Mouse (Mus musculus) forebrain, postnatal 0 days (tissue): Measurements from ENCODE around the gene Kcnk3. TPM values are rescaled to one million over a fixed set of nuclear protein-coding genes. Genes with fewer than 3 reads are reported as not detected.

Source experiments
- ATAC-seq: fragments of 200-750 bp; cut with Nextera tagmentation; 2 replicates; pipeline ENCODE4 v1.8.0; 2017; ENCODE audit warnings: mild to moderate bottlenecking, moderate library complexity
- DNase-seq: peaks from one replicate; pipeline ENCODE4 v3.0.0-alpha.2; 2015
- H3K27ac ChIP-seq: fragments of 300-500 bp; sonication (generic); 2 replicates; pipeline ENCODE4 v1.5.1; 2014; ENCODE audit warnings: low read depth, mild to moderate bottlenecking, antibody characterized with exemption, low read length, moderate library complexity, mixed read lengths
- H3K27me3 ChIP-seq: fragments of 300-500 bp; sonication (generic); 2 replicates; pipeline ENCODE4 v1.6.1; 2014; ENCODE audit warnings: mild to moderate bottlenecking, low read length, mixed read lengths; ENCODE audit not compliant: insufficient read depth
- H3K36me3 ChIP-seq: fragments of 300-500 bp; sonication (generic); 2 replicates; pipeline ENCODE4 v1.6.1; 2014; ENCODE audit warnings: mild to moderate bottlenecking, moderate library complexity; ENCODE audit not compliant: insufficient read depth
- H3K4me1 ChIP-seq: fragments of 300-500 bp; sonication (generic); 2 replicates; pipeline ENCODE4 v1.6.1; 2014; ENCODE audit warnings: antibody characterized with exemption; ENCODE audit not compliant: insufficient read depth
- H3K4me2 ChIP-seq: fragments of 300-500 bp; sonication (generic); 2 replicates; pipeline ENCODE4 v1.6.1; 2014; ENCODE audit warnings: low read depth, mild to moderate bottlenecking, moderate library complexity
- H3K4me3 ChIP-seq: fragments of 300-500 bp; sonication (generic); 2 replicates; pipeline ENCODE4 v1.5.1; 2014; ENCODE audit warnings: low read depth, low read length, mixed read lengths
- H3K9ac ChIP-seq: fragments of 300-500 bp; sonication (generic); 2 replicates; pipeline ENCODE4 v1.6.1; 2014; ENCODE audit warnings: mild to moderate bottlenecking
- H3K9me3 ChIP-seq: fragments of 300-500 bp; sonication (generic); 2 replicates; pipeline ENCODE4 v1.6.1; 2016; ENCODE audit warnings: low read length
- CTCF ChIP-seq: sonication (generic); IDR thresholded peaks from 2 replicates; pipeline ENCODE4 v1.5.1; 2016; ENCODE audit warnings: antibody characterized with exemption, control low read depth, low read depth
- WGBS: fragments of 180-500 bp; shearing (Covaris S2); extraction: QIAGEN DNeasy Blood & Tissue Kit; methylation state at CpG from one replicate; pipeline ENCODE4 v1.1.7; 2014; 5-methylcytosine and 5-hydroxymethylcytosine counted together
- polyA plus RNA-seq: library from polyadenylated mRNA; unstranded; fragments of >200 nt; fragmentation: Nextera tagmentation; extraction: Ambion mirVana; gene quantifications from 2 replicates; pipeline ENCODE4 v1.2.1, GENCODE M21; 2015
- total RNA-seq: library from RNA; depleted of rRNA; stranded (reverse); fragments of >200 nt; gene quantifications from 2 replicates; pipeline ENCODE4 v1.2.3, GENCODE M21; 2014

The Kcnk3 gene
- total and polyA plus RNA-seq, 2 experiments from 2014 or later: 7.0 to 13.1 TPM

DNA sequence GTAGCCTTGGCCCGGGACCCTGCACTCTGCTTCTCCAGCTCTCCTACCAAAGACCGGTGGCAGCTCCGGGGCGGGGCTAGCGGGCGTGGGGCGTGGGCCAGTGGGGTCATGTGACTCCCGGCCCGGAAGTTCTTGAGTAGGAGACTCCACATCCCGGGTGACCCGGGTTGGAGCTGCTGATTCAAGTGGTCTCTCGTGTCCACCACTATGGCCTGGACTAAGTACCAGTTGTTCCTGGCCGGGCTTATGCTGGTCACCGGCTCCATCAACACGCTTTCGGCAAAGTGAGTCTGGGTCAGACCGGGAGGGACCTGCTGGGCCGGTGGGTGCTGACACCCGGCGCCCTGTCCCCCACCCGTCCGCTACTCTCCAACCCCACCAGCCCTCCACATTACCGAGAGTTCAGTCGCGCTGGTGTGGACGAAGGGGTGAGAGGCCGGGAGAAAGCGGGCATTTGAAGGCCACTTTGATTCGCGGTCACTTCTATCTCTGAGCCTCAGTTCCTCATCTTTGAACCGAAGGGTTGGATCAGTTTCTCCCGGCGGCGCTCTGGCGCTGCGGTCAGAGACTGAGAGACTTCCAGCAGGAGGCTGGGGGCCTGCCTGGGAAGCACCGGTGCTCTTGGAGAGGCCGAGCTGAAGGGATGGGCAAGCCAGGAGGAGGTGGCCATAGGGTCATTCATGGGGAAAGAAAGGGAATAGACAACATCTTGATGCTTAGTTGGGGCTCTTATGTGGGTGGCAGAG, 60.0 kb downstream of the Kcnk3 start, which contains the start of gene Slc35f6:
TSS of gene Slc35f6 (plus strand) at position 119 of the 746 bp plus-strand sequence.
- no peaks in the 10 kb centered on the region for H3K9me3 ChIP-seq
- peak within 1 kb of the TSS; percentile 89 for H3K4me2 ChIP-seq
- H3K4me1 ChIP-seq: peaks cover 4% of the 10 kb centered on the region; the same call in 1 of the 2 replicates
- ATAC-seq (peak; percentile 97), DNase-seq (peak; percentile 88)
- WGBS: 2% methylated on average over 38 of the region's 38 CpGs
- peak within 1 kb of the TSS; percentile 66 for H3K9ac ChIP-seq
- TF ChIP-seq CTCF: no peak
- H3K27me3 ChIP-seq: no peaks in the 10 kb centered on the region
- H3K4me3 ChIP-seq: peak within 1 kb of the TSS; percentile 76
- peaks cover 13% of the 10 kb centered on the region; the same call in 1 of the 2 replicates for H3K36me3 ChIP-seq
- H3K27ac ChIP-seq: peak within 1 kb of the TSS; percentile 67

DNA sequence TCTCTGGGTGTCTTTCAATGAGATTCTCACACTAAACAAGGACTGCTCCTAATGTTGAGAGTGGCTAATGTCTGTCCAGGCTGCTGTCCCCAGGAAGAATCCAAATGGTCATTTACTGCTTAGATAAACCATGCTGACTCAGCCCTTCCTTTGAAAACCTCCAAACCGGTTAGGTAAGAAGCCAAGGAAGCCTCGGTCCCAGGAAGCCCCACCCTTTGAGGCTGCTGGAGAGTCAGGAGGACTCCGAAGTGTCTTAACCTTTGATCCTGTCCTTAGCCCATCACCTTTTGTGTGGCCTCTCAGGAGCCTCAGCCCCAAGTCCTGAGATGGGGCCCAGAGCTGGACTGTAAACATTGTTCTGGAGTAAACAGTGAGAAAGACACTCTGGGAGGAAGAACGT, 61.6 kb downstream of the Kcnk3 start:
- no peak for TF ChIP-seq CTCF

DNA sequence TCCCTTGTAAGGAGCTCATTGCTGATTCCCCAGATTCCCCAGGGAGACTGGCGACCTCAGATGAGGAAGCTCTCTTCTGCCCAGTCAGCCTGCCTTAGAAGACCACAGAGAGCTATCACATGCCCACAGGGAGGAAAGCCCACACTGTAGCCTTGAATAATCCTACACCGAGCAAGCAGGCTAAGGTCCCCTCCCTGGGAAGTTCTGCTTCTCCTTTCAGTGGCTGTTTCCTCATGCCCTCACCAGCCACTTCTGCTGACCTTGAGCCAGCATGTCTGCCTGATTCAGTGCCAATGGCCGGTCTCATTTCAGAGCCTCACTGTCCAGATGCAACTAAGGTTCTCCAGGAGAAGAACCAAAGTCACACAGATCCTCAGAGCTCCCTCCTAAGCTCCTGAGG, 62.8 kb downstream of the Kcnk3 start:
- no peak for TF ChIP-seq CTCF
- Histone ChIP-seq H3K27me3 (no peaks in the 10 kb centered on the region), H3K4me1 (peaks cover 4% of the 10 kb centered on the region; the same call in 1 of the 2 replicates), H3K36me3 (peaks cover 31% of the 10 kb centered on the region), H3K9ac (no peak overlapping the region), H3K27ac (no peak overlapping the region), H3K9me3 (no peaks in the 10 kb centered on the region), H3K4me3 (no peak overlapping the region), H3K4me2 (no peak overlapping the region)
- WGBS: 91% methylated on average over 3 of the region's 3 CpGs
- DNase-seq (no peak), ATAC-seq (no peak)

More for the DNA sequence above, 61.6 kb downstream of the Kcnk3 start:
- H3K9ac ChIP-seq: no peak overlapping the region
- no peaks in the 10 kb centered on the region for H3K27me3 ChIP-seq
- no peak overlapping the region for H3K4me3 ChIP-seq
- peaks cover 4% of the 10 kb centered on the region; the same call in 1 of the 2 replicates for H3K4me1 ChIP-seq
- peaks cover 19% of the 10 kb centered on the region; the same call in 1 of the 2 replicates for H3K36me3 ChIP-seq
- WGBS: 88% methylated on average over 4 of the region's 4 CpGs
- no peaks in the 10 kb centered on the region for H3K9me3 ChIP-seq
- no peak for DNase-seq
- no peak overlapping the region for H3K4me2 ChIP-seq
- no peak overlapping the region for H3K27ac ChIP-seq
- ATAC-seq: no peak

DNA sequence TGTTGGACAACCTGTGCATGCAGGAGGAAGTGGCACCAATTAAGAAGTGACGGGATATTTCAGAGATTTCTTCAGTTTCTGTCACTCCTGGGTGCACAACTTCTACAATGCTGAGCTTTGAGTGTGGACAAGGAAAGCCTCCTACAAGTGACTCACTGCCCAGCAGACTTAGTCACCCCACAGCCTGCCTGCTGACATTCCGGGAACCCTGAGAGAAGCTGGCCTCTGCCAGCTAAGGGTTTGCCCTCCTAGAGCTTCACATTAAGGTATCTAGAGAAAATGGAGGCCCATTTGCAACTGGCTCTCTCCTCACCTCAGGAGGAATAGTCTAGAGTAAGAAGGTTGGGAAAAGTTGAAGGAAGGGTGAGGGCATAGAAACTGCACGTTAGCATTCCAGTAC, 63.6 kb downstream of the Kcnk3 start:
- 91% methylated on average over 3 of the region's 3 CpGs for WGBS
- Histone ChIP-seq H3K27me3 (no peaks in the 10 kb centered on the region), H3K9ac (no peak overlapping the region), H3K4me3 (no peak overlapping the region), H3K36me3 (peaks cover 38% of the 10 kb centered on the region), H3K27ac (no peak overlapping the region), H3K4me2 (no peak overlapping the region), H3K4me1 (peaks cover 4% of the 10 kb centered on the region; the same call in 1 of the 2 replicates), H3K9me3 (no peaks in the 10 kb centered on the region)
- ATAC-seq (no peak), DNase-seq (no peak)
- no peak for TF ChIP-seq CTCF

DNA sequence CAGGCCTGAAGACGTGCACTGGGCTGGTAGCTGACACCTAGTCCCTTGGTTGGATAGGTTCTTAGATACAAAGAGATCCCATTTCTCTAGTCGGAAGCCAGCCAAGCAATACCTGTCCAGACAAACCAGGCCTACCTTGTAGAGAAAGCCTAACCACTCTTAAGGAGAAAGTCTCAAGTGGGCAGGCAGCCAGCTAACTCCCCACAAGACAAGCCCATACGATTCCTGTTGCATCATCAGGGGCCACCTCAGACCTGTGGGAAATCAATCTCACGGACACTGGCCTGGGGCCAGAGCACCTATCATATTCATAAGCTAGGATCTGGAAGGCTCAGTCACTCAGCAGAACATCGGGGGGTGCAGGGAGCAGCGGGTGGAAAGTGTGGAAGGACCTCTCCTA, 65.3 kb downstream of the Kcnk3 start:
- no peak for DNase-seq
- Histone ChIP-seq H3K4me1 (no peaks in the 10 kb centered on the region; the same call in 1 of the 2 replicates), H3K27ac (no peak overlapping the region), H3K36me3 (peaks cover 45% of the 10 kb centered on the region), H3K9me3 (no peaks in the 10 kb centered on the region), H3K4me3 (no peak overlapping the region), H3K4me2 (no peak overlapping the region), H3K9ac (no peak overlapping the region), H3K27me3 (no peaks in the 10 kb centered on the region)
- WGBS: 92% methylated on average over 6 of the region's 6 CpGs
- ATAC-seq: no peak
- TF ChIP-seq CTCF: no peak

DNA sequence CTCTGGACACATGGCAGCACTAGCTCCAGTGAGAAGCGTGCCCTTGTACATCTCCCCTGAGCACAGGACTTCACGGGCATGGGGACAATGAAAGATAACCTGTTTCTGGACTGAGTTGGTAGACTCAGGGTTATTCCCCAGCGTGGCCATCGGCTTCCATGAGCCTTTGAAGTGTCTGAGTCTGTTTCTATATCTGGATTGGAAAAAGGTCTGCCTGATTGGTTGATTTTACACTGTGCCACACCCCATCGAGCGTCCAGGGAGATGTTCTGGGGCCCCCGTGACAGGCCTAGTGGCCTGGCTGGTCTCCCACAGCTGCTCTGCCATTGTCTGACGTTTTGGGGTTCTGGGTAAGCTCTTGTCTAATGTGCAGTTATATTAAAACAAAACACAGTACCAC, 67.1 kb downstream of the Kcnk3 start:
- peaks cover 41% of the 10 kb centered on the region for H3K36me3 ChIP-seq
- H3K9me3 ChIP-seq: no peaks in the 10 kb centered on the region
- no peak overlapping the region for H3K4me3 ChIP-seq
- no peak overlapping the region for H3K9ac ChIP-seq
- H3K27me3 ChIP-seq: no peaks in the 10 kb centered on the region
- 84% methylated on average over 8 of the region's 8 CpGs for WGBS
- H3K4me1 ChIP-seq: no peaks in the 10 kb centered on the region
- TF ChIP-seq CTCF: no peak
- H3K27ac ChIP-seq: no peak overlapping the region
- ATAC-seq: no peak
- H3K4me2 ChIP-seq: no peak overlapping the region
- DNase-seq: no peak

DNA sequence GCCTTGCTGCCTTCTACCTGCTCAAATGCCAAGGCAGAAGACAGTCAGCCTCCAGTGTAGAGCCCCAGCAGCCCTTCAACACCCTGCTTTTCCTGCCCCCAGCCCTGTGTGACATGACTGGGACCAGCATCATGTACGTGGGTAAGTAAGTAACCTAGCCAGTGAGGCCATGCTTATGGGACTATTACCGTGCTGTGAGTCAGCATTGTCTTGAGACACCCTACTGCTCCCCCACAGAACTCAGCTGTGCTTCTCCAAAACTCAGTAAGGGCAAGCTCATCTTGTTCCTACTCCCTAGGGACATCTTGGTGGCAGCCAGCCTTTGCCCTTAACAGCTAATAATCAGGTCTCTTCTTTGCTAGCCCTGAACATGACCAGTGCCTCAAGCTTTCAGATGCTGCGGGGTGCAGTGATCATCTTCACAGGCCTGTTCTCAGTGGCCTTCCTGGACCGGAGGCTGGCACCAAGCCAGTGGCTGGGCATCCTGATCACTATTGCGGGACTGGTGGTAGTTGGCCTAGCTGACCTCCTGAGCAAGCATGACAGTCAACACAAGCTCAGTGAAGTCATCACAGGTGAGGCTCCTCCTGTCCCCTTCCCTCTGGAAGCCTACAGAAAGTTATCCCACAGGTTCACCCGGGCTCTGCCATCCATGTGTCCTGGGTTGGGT, 67.7 kb downstream of the Kcnk3 start:
- DNase-seq (no peak), ATAC-seq (no peak)
- Histone ChIP-seq H3K27ac (no peak overlapping the region), H3K9me3 (no peaks in the 10 kb centered on the region), H3K4me1 (no peaks in the 10 kb centered on the region), H3K4me3 (no peak overlapping the region), H3K27me3 (no peaks in the 10 kb centered on the region), H3K9ac (no peak overlapping the region), H3K36me3 (peaks cover 41% of the 10 kb centered on the region), H3K4me2 (no peak overlapping the region)
- WGBS: 85% methylated on average over 6 of the region's 6 CpGs
- TF ChIP-seq CTCF: no peak
